Mouse (Mus musculus) thymus, adult 2 months (tissue): ENCODE results near the gene Eif4h. TPM values are rescaled to one million over a fixed set of nuclear protein-coding genes. Genes with fewer than 3 reads are reported as not detected.

Source experiments
- DNase-seq: peaks from one replicate; pipeline ENCODE4 v3.0.0; 2021
- H3K27ac ChIP-seq: fragments of 200-500 bp; 2 replicates; pipeline ENCODE4 v1.5.1; 2012; ENCODE audit warnings: low read length, control low read depth; ENCODE audit not compliant: control insufficient read depth, insufficient read depth
- H3K27me3 ChIP-seq: fragments of 200-500 bp; 2 replicates; pipeline ENCODE4 v1.6.1; 2012; ENCODE audit warnings: mild to moderate bottlenecking, low read length, moderate library complexity, mixed read lengths; ENCODE audit not compliant: control insufficient read depth, insufficient read depth
- H3K36me3 ChIP-seq: fragments of 200-500 bp; 2 replicates; pipeline ENCODE4 v1.6.1; 2012; ENCODE audit warnings: mild to moderate bottlenecking, low read length, moderate library complexity; ENCODE audit not compliant: control insufficient read depth, insufficient read depth
- H3K4me1 ChIP-seq: fragments of 200-500 bp; replicated peaks from 2 replicates; pipeline ENCODE4 v1.6.1; 2012; ENCODE audit warnings: low read length; ENCODE audit not compliant: control insufficient read depth, insufficient read depth
- H3K4me3 ChIP-seq: fragments of 200-500 bp; 2 replicates; pipeline ENCODE4 v1.5.1; 2012; ENCODE audit warnings: mild to moderate bottlenecking, low read length, control low read depth, moderate library complexity; ENCODE audit not compliant: control insufficient read depth, insufficient read depth
- CTCF ChIP-seq: fragments of 200-500 bp; IDR thresholded peaks from 2 replicates; pipeline ENCODE4 v1.5.1; 2012; ENCODE audit warnings: mild to moderate bottlenecking, control low read depth, low read length, moderate library complexity, borderline replicate concordance; ENCODE audit not compliant: control insufficient read depth, poor library complexity, insufficient read depth; ENCODE audit errors: extremely low read depth
- POLR2A ChIP-seq: fragments of 200-500 bp; IDR thresholded peaks from 2 replicates; pipeline ENCODE4 v1.6.1; 2012; ENCODE audit warnings: mild to moderate bottlenecking, low read length, control low read depth, moderate library complexity; ENCODE audit not compliant: control insufficient read depth, poor library complexity, insufficient read depth; ENCODE audit errors: extremely low read depth
- WGBS: fragments of 180-500 bp; shearing (Covaris S2); methylation state at CpG from one replicate; pipeline ENCODE4 v1.1.7; 2018; 5-methylcytosine and 5-hydroxymethylcytosine counted together
- polyA plus RNA-seq: library from polyadenylated mRNA; depleted of rRNA; stranded (reverse); fragments of >200 nt; gene quantifications from 2 replicates; pipeline ENCODE4 v1.2.3, GENCODE M21; 2012; rRNA removed

Eif4h gene
- polyA plus RNA-seq, 1 experiment: 322 TPM

DNA sequence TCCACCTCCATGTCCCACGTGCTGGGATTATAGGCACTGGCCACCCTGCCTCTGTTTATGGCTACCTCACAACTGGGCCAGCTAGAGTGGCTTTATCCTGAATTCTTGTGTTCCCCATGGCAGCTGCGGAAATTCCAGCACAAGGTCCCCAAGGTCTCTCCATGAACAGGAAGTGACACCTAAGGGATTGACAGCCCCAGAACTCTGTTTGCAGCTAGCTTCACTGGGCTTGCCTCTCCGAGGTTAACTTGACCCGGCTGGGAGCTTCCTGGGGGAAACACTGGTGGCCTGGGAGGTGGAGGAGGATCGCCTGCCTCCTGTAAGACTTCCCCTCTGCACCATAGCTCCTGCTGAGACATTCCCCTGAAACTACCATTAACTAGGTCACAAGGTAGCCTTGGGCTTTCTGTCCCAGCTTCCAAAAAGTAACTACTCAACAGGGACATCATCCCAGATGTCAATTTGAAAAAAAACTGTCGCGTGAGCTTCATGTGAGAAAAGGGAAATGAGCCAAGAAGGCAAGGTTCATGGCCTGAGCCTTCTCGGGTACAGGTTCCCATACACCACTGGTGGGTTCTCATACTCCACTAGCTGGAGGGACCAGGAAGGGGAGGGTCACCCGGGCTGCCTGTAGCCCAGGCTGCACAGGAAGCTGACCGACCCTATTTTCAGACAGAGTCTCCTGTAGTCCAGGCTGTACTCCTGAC, 66.6 kb downstream of the Eif4h start:
- DNase-seq: no peak
- H3K27ac ChIP-seq: no peak overlapping the region
- no peaks in the 10 kb centered on the region for H3K36me3 ChIP-seq
- no peak overlapping the region for H3K4me3 ChIP-seq
- TF ChIP-seq CTCF (no peak), POLR2A (no peak)
- H3K27me3 ChIP-seq: no peaks in the 10 kb centered on the region
- WGBS: 40% methylated on average over 10 of the region's 10 CpGs
- H3K4me1 ChIP-seq: peaks cover 13% of the 10 kb centered on the region

DNA sequence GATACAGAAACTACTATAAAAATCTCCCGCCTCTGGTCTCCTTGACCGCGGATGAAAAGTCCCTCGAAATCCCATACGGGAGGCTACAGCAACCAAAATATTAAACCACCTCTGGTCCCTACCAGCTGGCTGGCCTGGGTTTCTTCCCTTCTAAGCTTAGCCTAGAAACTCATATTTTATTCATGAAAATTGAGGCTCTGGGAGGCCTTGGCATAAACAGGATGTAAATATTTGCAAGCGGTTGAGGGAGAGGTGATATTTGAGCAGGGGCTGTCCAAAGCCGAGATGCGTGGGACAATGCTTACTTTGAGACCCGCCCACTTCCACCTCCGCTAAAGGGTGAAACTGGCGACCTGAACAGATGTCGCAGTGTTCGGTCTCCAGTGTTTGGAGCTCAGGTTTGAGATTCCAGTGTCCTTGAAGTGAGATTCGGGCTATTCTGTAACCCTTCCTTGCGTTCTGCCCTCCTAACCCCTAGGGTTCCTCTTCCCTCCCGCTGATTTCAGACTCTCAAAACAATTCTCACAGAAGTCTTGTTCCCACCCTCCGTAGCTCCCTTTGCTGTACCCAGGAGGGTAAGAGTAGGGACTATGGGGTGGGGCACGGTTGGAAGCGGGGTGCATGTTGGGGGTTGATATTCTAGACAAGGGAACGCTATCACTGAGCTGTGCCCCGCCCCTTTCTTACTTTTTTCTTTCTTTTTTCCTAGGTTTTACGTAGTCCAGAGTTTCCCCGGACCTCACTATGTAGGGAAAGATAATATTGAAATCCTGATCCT, 67.4 kb downstream of the Eif4h start:
- Histone ChIP-seq H3K4me3 (peak overlapping the region; percentile 37), H3K36me3 (no peaks in the 10 kb centered on the region), H3K4me1 (peaks cover 13% of the 10 kb centered on the region), H3K27ac (no peak overlapping the region), H3K27me3 (no peaks in the 10 kb centered on the region)
- WGBS: 4% methylated on average over 23 of the region's 23 CpGs
- DNase-seq: peak; percentile 53
- TF ChIP-seq POLR2A (no peak), CTCF (no peak)

Other genes with a start within 250 kb of the Eif4h start
- gene Gtf2ird1, start 182.8 kb downstream of the Eif4h start, polyA plus RNA-seq: 75.6 and 83.9 TPM in 2 replicates
- gene Clip2, start 87.1 kb downstream of the Eif4h start, polyA plus RNA-seq: 23.4 and 26.0 TPM in 2 replicates
- gene Syna, start 79.3 kb downstream of the Eif4h start, polyA plus RNA-seq: 0.09 and 0.15 TPM in 2 replicates
- gene Rfc2, start 58.1 kb downstream of the Eif4h start, polyA plus RNA-seq: 133 and 145 TPM in 2 replicates
- 7.8 and 7.9 TPM in 2 replicates for gene Lat2, start 24.5 kb downstream of the Eif4h start, polyA plus RNA-seq
- 31.8 TPM in 2 replicates for gene Limk1, start 49.1 kb upstream of the Eif4h start, polyA plus RNA-seq
- gene Eln, start 107.8 kb upstream of the Eif4h start, polyA plus RNA-seq: 32.2 and 35.5 TPM in 2 replicates